Mouse (Mus musculus) layer of hippocampus, adult 8-10 months (tissue): Measurements from ENCODE around the gene Olfr734. TPM values are rescaled to one million over a fixed set of nuclear protein-coding genes. Genes with fewer than 3 reads are reported as not detected.

Experiments
- DNase-seq, 2 experiments: peaks; one replicate each; pipeline ENCODE4 v3.0.0; 2022; ENCODE audit warnings: low spot score in 2 of 2
- total RNA-seq, 4 experiments: library from RNA; stranded (reverse); gene quantifications; 2 replicates each; pipeline ENCODE4 v1.2.4; 2022

Gene Olfr734
- not detected for total RNA-seq

DNA sequence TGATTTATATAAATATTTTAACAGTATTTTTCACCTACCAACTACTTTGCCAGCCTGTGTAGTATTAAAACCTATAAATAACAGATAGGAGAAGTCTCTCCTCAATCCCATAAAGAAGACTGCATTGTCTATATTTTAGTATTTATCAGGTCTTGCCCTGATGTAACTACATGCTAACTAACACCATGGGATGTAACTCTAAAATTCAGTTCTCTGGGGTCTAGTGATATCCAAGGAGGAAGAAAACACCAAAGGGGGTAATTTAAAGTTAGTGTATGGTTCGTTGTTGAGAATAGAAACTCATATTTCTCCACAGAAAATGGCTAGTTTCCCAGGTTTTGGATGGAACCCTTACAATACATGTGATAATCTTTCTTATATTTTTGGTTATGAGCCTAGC, at the start of gene Olfr734:
Olfr734 (minus strand) TSS at position 101 of the 400 bp plus-strand sequence.
- DNase-seq, result no peak

DNA sequence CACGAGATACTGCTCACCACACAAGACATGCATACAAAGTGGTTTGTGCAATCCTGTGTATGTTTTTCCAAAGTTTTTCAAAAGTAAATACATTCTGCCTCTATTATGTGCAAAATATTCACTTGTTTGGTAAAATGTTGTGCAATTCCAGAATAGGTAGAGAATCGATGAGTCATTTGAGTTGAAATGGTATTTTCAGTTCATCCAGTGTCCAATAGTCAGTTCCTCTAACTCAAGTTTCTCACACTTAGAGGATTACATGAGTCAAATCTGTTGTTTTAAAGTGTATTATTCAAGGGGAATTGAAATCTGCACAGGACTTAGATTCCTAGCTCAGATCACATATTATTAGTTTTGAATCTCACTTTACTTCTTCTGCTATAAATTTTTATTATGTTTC, 37.0 kb upstream of the Olfr734 start:
- no peak for DNase-seq

DNA sequence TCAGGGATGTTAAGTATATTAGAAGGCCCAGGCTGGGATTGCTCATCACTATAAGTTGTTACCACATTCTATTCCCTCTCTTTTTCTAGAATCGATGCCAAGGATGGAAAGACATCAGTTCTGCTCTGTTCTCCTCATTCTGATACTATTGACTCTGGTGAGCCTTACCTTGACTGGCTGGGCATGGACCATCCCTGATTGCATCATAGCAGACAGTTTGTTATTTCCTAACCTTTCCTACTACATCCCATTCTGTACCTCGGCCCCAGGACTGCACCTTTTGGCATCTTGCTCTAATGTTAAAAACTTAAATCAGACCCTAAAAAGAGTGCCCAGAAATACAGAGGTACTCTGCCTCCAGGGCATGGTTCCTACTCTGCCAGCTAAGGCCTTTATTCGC, 33.9 kb upstream of the Olfr734 start:
- no peak for DNase-seq

DNA sequence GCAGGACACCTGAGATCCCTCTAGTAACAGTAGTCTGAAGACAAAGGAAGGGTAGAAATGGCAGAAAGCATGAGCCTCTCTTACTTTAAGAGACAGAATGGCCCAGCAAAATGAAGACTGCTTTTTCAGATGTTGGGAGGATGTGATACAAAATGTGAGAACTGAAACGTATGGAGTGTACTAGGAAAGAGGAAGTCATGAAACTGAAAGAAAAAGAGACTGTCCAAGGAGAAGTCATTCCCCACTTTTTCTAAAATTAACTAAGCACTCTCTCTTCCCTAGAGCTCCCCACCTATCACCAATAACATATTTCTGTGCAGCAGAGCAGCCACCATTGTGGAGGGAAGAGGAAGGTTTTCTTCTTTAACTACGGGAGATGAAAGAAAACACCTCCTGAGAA, 31.0 kb upstream of the Olfr734 start, which contains the start of gene Tlr11:
Tlr11 (plus strand) TSS at position 322 of the 400 bp plus-strand sequence.
- DNase-seq, result no peak

DNA sequence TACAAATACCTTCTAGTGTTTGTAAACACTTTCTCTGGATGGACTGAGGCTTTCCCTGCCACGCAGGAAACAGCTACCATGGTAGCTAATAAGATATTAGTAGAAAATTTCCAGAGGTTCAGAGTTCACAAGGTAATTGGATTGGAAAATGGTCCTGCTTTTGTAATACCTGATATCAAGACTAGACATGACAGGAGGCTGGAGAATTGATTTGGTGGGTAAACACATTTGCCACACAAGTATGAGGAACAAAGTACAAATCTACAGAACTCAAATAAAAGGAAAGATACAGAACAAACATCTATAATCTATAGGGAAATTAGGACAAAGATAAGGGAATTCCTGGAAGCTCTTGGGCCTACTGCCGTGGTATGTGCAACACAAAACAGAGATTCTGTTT, 30.2 kb upstream of the Olfr734 start:
- DNase-seq, result no peak

DNA sequence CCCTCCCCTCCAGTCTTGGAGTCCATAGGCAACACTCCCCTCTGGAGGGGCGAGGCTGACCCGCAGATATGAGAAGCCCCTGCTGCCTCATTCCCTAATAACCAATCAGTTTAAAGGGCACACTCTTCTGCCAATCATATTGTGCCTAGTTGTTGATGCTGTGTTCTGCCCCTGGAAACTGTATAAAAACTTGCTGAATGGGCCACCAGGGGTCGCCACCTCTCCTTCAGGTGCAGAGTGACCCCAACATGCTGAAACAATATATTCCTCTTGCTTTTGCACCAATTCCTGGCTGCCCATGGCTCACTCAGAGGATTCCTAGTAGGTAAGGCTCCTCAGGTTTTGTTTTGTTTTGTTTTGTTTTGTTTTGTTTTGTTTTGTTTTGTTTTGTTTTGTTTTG, 25.9 kb upstream of the Olfr734 start:
- no peak for DNase-seq

DNA sequence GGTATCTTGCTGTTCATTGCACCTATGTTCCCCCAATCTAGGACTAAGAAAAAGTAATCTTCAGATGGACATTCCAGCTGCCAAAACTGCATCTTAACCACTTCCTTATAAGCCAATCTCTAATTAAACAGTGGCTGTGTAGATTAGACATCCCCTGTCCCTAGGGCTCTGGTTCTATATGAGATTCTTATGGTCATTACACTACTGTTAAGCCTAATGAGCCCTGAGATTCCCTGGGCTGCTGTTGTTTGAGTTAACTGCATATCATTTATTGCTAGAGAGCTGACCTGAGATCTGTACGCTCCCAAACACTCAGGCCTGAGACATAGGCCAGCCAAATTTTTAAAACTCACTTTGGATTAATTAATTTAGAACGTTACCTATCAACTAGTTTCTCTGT, 22.2 kb upstream of the Olfr734 start, which contains the start of gene Olfr735:
Olfr735 (minus strand) TSS at position 77 of the 400 bp plus-strand sequence.
- DNase-seq, result no peak

DNA sequence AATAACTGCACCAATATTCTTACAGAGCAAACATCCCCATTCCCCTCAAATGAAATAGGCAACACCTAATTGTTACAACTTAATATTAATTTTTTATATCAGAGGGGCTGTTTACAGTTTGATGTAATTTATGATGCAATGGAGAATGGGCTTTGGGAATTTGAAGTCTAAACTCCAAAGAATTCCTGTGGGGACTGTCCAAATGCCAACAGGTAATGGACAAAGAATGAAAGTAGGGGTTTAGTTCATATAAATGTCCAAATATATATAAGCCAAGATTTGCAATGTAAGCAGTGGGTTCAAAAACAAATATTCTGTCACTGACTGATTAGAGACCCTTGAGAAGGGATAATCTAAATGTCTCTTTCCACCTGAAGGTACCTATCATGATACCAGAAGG, 25.1 kb downstream of the Olfr734 start, which contains the start of gene Olfr733:
Olfr733 (minus strand) TSS at position 101 of the 400 bp plus-strand sequence.
- DNase-seq, result no peak

DNA sequence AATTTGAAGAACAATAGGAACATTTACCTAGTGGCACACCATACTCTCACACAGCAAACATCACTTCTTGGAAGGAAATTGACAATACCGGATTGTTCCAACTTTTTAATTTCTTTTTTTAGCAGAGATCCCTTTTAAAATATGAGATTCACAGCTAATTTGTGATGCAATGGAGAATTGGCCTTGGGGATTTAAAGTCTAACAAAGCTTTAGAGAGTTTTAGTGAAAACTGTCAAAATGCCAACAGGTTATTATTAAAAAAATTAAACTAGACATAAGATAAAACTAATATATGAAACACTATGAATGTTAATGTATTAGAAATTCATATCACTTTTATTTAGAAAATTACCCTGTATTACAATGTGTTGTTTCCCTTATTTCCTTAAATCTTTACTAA, 42.5 kb downstream of the Olfr734 start, which contains the start of gene Olfr732:
Olfr732 (minus strand) TSS at position 101 of the 400 bp plus-strand sequence.
- no peak for DNase-seq

Other genes starting within 250 kb of the Olfr734 start
- gene Olfr726, start 235.8 kb downstream of the Olfr734 start, total RNA-seq, result not detected
- not detected for gene Olfr727, start 203.6 kb downstream of the Olfr734 start, total RNA-seq
- gene Olfr728, start 184.1 kb downstream of the Olfr734 start, total RNA-seq, result not detected
- not detected for gene Olfr729, start 173.9 kb downstream of the Olfr734 start, total RNA-seq
- gene Olfr730, start 138.6 kb downstream of the Olfr734 start, total RNA-seq, result not detected
- not detected for gene Olfr731, start 84.9 kb downstream of the Olfr734 start, total RNA-seq
- gene Olfr732, start 42.6 kb downstream of the Olfr734 start, total RNA-seq, result not detected
- not detected for gene Olfr733, start 25.2 kb downstream of the Olfr734 start, total RNA-seq
- gene Olfr735, start 22.1 kb upstream of the Olfr734 start, total RNA-seq, result not detected
- gene Tlr11, start 31.2 kb upstream of the Olfr734 start, total RNA-seq, result not detected
- not detected for gene Olfr736, start 54.4 kb upstream of the Olfr734 start, total RNA-seq
- not detected for gene Olfr738, start 80.8 kb upstream of the Olfr734 start, total RNA-seq
- gene Olfr739, start 91.9 kb upstream of the Olfr734 start, total RNA-seq, result not detected
- not detected for gene Olfr740, start 118.8 kb upstream of the Olfr734 start, total RNA-seq
- gene Olfr741, start 146.0 kb upstream of the Olfr734 start, total RNA-seq, result not detected
- gene Olfr742, start 176.8 kb upstream of the Olfr734 start, total RNA-seq, result not detected
- gene Olfr743, start 195.1 kb upstream of the Olfr734 start, total RNA-seq, result not detected